Mouse (Mus musculus) ES-E14 (cell line): ENCODE results near the gene Acvr1. TPM values are rescaled to one million over a fixed set of nuclear protein-coding genes. Genes with fewer than 3 reads are reported as not detected.

Experiments
- DNase-seq: peaks from one replicate; pipeline ENCODE4 v3.0.0-alpha.2; 2013; ENCODE audit warnings: low read depth, low spot score
- H3K27ac ChIP-seq: 2 replicates; pipeline ENCODE4 v1.5.1; 2012; ENCODE audit warnings: low read depth, mild to moderate bottlenecking, low read length, moderate library complexity, mixed read lengths; ENCODE audit not compliant: poor library complexity, insufficient read depth, severe bottlenecking
- H3K36me3 ChIP-seq: 2 replicates; pipeline ENCODE4 v1.6.1; 2012; ENCODE audit warnings: mild to moderate bottlenecking, low read length, moderate library complexity, mixed read lengths; ENCODE audit not compliant: control insufficient read depth, poor library complexity, insufficient read depth, severe bottlenecking
- H3K4me1 ChIP-seq, 2 experiments: fragments of 150-350 bp in 1 of 2; sonication (generic) in 1 of 2; 2 replicates each; pipeline ENCODE4 v1.6.1; 2012; ENCODE audit warnings: low read length in 2 of 2, mild to moderate bottlenecking in 1 of 2, mixed read lengths in 1 of 2; ENCODE audit not compliant: control insufficient read depth in 2 of 2, insufficient read depth in 2 of 2, poor library complexity in 1 of 2
- H3K4me3 ChIP-seq, 2 experiments: fragments of 150-350 bp in 1 of 2; sonication (generic) in 1 of 2; 2 replicates each; pipeline ENCODE4 v1.5.1; 2012; ENCODE audit warnings: low read length in 2 of 2, low read depth in 1 of 2, mild to moderate bottlenecking in 1 of 2, mixed read lengths in 1 of 2; ENCODE audit not compliant: insufficient read depth in 1 of 2, poor library complexity in 1 of 2, severe bottlenecking in 1 of 2
- H3K9ac ChIP-seq: 2 replicates; pipeline ENCODE4 v1.6.1; 2012; ENCODE audit warnings: low read depth, mild to moderate bottlenecking, low read length, mixed read lengths; ENCODE audit not compliant: poor library complexity, insufficient read depth, severe bottlenecking
- H3K9me3 ChIP-seq: fragments of 150-350 bp; sonication (generic); 2 replicates; pipeline ENCODE4 v1.6.1; 2012; ENCODE audit warnings: low read depth, mild to moderate bottlenecking, low read length; ENCODE audit not compliant: control insufficient read depth, insufficient read depth
- CHD2 ChIP-seq: IDR thresholded peaks from 2 replicates; pipeline ENCODE4 v1.6.1; 2014; ENCODE audit warnings: mild to moderate bottlenecking, low read depth, low read length, inconsistent platforms
- HCFC1 ChIP-seq: IDR thresholded peaks from 2 replicates; pipeline ENCODE4 v1.6.1; 2012; ENCODE audit warnings: low read length, inconsistent platforms, borderline replicate concordance; ENCODE audit not compliant: insufficient read depth
- MAFK ChIP-seq: IDR thresholded peaks from 2 replicates; pipeline ENCODE4 v1.6.1; 2014; ENCODE audit warnings: mild to moderate bottlenecking, low read depth, low read length, inconsistent platforms; ENCODE audit not compliant: insufficient read depth
- ZC3H11A ChIP-seq: IDR thresholded peaks from 2 replicates; pipeline ENCODE4 v1.6.1; 2012; ENCODE audit warnings: low read depth, mild to moderate bottlenecking, inconsistent platforms, low read length, borderline replicate concordance
- ZNF384 ChIP-seq: IDR thresholded peaks from 2 replicates; pipeline ENCODE4 v1.6.1; 2012; ENCODE audit warnings: low read depth, low read length, inconsistent platforms
- in situ Hi-C, 2 experiments: fragments of 600-800 bp; cut with MboI; formaldehyde crosslinking; loops; one replicate each; pipeline ENCODE4 v1.15.1; 2025; ENCODE audit warnings: low sequenced_read_pairs in 2 of 2, inconsistent platforms in 1 of 2; ENCODE audit not compliant: unreplicated experiment in 2 of 2
- total RNA-seq: library from RNA; depleted of rRNA; stranded (reverse); fragments of 300-350 nt; gene quantifications from 2 replicates; pipeline ENCODE4 v1.2.3, GENCODE M21; 2012

Gene Acvr1
- total RNA-seq, 1 experiment: 6.6 TPM

DNA sequence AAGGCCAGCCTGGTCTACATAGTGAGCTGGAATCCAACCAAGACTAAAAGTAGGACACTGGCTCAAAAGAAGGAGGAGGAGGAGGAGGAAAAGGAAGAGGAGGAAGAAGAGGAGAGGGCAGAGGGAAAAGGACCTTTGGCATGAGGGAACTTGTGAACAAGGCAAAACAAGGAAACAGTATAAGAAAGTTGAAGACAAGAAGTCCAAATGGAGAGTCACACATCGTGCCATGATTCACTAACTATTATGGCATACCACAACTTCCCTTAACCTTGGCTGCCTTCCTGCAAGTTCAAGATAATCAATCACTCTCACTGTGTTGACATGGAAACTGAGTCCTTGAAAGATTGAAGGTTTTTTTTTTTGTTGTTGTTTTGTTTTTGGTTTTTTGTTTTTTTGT lies 148.8 kb downstream of the Acvr1 start:
- Histone ChIP-seq H3K4me1 (no peaks in the 10 kb centered on the region), H3K27ac (no peak overlapping the region), H3K36me3 (no peaks in the 10 kb centered on the region), H3K4me3 (no peak overlapping the region), H3K9ac (no peak overlapping the region), H3K9me3 (no peaks in the 10 kb centered on the region)
- no peak for DNase-seq
- in situ Hi-C loops: loop anchor here in 1 of 2 experiments (25.0 kb wide), 1 partner anchor 381 kb away; no protein-coding TSS in a partner anchor
- TF ChIP-seq CHD2 (no peak), ZC3H11A (no peak), MAFK (no peak), HCFC1 (no peak), ZNF384 (no peak)

DNA sequence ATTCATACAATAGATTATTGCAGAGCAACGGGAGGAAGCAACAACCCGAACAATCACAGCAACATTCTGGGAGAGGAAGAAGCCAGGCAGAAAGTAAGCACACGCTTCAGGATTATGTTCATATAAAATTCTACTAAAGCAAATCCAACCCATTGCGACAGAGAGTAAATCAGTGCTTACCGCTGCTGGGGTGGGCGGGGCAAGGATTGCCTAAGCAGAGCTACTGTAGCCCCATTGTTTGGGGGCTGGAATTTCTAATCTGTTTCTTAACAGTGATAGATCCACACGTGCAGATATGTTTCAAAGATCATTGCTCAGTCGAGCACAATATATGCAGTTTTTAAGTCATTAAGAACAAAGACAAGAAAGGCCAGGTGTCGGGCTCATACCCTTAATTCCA lies 149.3 kb downstream of the Acvr1 start:
- H3K4me1 ChIP-seq: no peaks in the 10 kb centered on the region
- H3K9ac ChIP-seq: no peak overlapping the region
- no peak overlapping the region for H3K27ac ChIP-seq
- no peak for DNase-seq
- no peak overlapping the region for H3K4me3 ChIP-seq
- in situ Hi-C loops: loop anchor here in 1 of 2 experiments (25.0 kb wide), 1 partner anchor 380 kb away; no protein-coding TSS in a partner anchor
- TF ChIP-seq CHD2: no peak
- no peaks in the 10 kb centered on the region for H3K9me3 ChIP-seq
- no peaks in the 10 kb centered on the region for H3K36me3 ChIP-seq

DNA sequence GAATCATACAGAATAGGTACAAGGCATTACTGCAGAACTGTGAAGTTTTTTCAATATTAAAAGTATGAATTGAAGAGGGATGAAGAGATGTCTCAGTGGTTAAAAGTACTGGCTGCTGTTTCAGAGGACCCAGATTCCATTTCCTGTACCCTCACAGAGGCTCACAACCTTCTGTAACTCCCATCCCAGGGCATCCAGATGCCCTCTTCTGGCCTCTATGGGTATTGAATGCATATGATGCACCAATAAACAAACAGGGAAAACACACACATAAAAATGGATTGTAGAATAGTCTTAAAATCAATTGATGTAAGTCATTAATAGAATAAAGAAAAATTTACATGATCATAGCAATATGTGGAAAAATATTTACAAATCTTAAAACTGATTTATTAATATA lies 151.9 kb downstream of the Acvr1 start:
- Histone ChIP-seq H3K9ac (no peak overlapping the region), H3K4me3 (no peak overlapping the region), H3K9me3 (no peaks in the 10 kb centered on the region), H3K36me3 (no peaks in the 10 kb centered on the region), H3K27ac (no peak overlapping the region), H3K4me1 (no peaks in the 10 kb centered on the region)
- peak; percentile 17 for DNase-seq
- in situ Hi-C loops: loop anchor here in 1 of 2 experiments (25.0 kb wide), 1 partner anchor 378 kb away; no protein-coding TSS in a partner anchor
- no peak for TF ChIP-seq CHD2
- TF ChIP-seq ZC3H11A: peak; percentile 66; the same call in 1 of the 2 replicates
- TF ChIP-seq ZNF384: no peak
- no peak for TF ChIP-seq MAFK
- TF ChIP-seq HCFC1: no peak

DNA sequence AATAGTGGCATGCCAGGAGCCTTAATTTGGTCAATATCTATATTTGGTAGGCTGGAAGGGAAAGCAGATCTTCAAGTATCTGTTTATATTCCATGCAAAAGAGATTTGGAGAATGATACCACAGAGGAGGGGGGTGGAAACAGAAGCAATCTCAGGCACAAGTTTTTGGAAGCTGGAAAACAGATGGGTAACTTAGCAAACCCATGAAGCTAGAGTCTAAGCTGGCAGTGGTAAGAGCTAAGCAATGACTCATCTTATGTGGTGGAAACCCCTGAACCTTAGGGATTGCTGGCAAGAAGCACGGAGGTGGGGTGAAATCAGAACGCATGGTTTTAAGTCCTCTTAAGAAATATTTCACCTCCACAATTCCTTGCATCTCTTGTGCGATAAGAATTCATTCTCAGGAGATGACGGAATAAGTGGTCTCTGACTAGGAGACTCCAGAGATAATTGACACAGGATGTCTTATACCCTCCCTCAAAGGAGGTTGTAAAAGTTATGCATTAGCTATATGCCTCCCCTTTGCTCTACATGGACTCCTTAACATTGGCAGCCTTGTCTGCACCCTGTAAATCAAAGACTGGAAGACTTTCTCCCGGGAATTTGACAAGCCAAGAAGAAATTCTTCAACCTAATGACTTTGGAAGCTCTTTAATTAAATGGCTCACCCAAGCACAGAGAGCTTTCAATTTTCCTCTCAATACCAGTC lies 157.9 kb downstream of the Acvr1 start:
- Histone ChIP-seq H3K36me3 (no peaks in the 10 kb centered on the region), H3K9ac (no peak overlapping the region), H3K27ac (no peak overlapping the region), H3K4me3 (no peak overlapping the region), H3K9me3 (no peaks in the 10 kb centered on the region), H3K4me1 (no peaks in the 10 kb centered on the region)
- TF ChIP-seq CHD2 (no peak), HCFC1 (no peak)
- DNase-seq: no peak
- in situ Hi-C loops: loop anchor here in 1 of 2 experiments (25.0 kb wide), 1 partner anchor 372 kb away; no protein-coding TSS in a partner anchor

DNA sequence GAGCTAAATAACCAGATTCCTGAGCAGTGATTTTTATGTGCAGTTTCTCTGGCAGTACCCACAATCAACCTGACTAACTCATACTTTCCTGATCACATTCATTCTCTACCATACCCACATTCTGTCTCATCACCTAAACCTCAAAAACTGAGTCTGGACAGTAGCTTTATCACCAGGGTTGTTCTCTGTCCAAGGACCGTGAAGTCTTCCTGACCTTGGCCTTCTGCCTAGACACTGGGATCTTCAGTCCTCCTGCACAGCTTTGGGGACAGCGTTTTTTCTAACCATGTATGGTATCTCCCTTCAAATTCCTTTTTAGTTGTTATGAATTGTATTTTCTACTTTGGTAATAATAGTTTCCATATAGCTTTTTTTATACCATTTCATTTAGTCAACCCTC lies 163.5 kb downstream of the Acvr1 start:
- no peaks in the 10 kb centered on the region for H3K36me3 ChIP-seq
- H3K27ac ChIP-seq: no peak overlapping the region
- in situ Hi-C loops: loop anchor here in 1 of 2 experiments (25.0 kb wide), 1 partner anchor 366 kb away; no protein-coding TSS in a partner anchor
- no peaks in the 10 kb centered on the region for H3K9me3 ChIP-seq
- DNase-seq: no peak
- H3K4me3 ChIP-seq: no peak overlapping the region
- H3K9ac ChIP-seq: no peak overlapping the region
- H3K4me1 ChIP-seq: no peaks in the 10 kb centered on the region
- TF ChIP-seq ZC3H11A: no peak
